Mouse (Mus musculus) kidney, adult 2 months (tissue): Measurements from ENCODE around the gene Hmgxb4. TPM values are rescaled to one million over a fixed set of nuclear protein-coding genes. Genes with fewer than 3 reads are reported as not detected.
A peak's percentile ranks its signal among the peaks of the same experiment; 100 is the strongest.

Source experiments
- DNase-seq: peaks from one replicate; pipeline ENCODE4 v3.0.0; 2021
- H3K27ac ChIP-seq: fragments of 200-500 bp; 2 replicates; pipeline ENCODE4 v1.5.1; 2012; ENCODE audit warnings: low read depth, low read length, control low read depth, inconsistent platforms; ENCODE audit not compliant: insufficient read depth
- H3K27me3 ChIP-seq: fragments of 200-500 bp; replicated peaks from 2 replicates; pipeline ENCODE4 v1.6.1; 2012; ENCODE audit warnings: mild to moderate bottlenecking, moderate library complexity, low read length, inconsistent platforms; ENCODE audit not compliant: control insufficient read depth, insufficient read depth
- H3K36me3 ChIP-seq: fragments of 200-500 bp; 2 replicates; pipeline ENCODE4 v1.6.1; 2012; ENCODE audit warnings: mild to moderate bottlenecking, moderate library complexity, low read length, inconsistent platforms; ENCODE audit not compliant: control insufficient read depth, insufficient read depth
- H3K4me1 ChIP-seq: fragments of 200-500 bp; 2 replicates; pipeline ENCODE4 v1.6.1; 2011; ENCODE audit warnings: low read length; ENCODE audit not compliant: control insufficient read depth, insufficient read depth
- H3K4me3 ChIP-seq: fragments of 200-500 bp; 2 replicates; pipeline ENCODE4 v1.5.1; 2011; ENCODE audit warnings: mild to moderate bottlenecking, low read depth, low read length, control low read depth; ENCODE audit not compliant: insufficient read depth
- CTCF ChIP-seq: fragments of 200-500 bp; conservative IDR thresholded peaks from 2 replicates; pipeline ENCODE4 v1.5.1; 2011; ENCODE audit warnings: low read depth, mild to moderate bottlenecking, control low read depth, low read length, moderate library complexity, mixed read lengths; ENCODE audit not compliant: insufficient read depth, insufficient read length
- POLR2A ChIP-seq: fragments of 200-500 bp; IDR thresholded peaks from one replicate; pipeline ENCODE4 v1.6.1; 2011; ENCODE audit warnings: low read depth, low read length, control low read depth
- WGBS: fragments of 180-500 bp; shearing (Covaris S2); methylation state at CpG from one replicate; pipeline ENCODE4 v1.1.7; 2018; 5-methylcytosine and 5-hydroxymethylcytosine counted together
- polyA plus RNA-seq: library from polyadenylated mRNA; depleted of rRNA; stranded (reverse); fragments of >200 nt; gene quantifications from 2 replicates; pipeline ENCODE4 v1.2.3, GENCODE M21; 2012; rRNA removed

Hmgxb4 gene
- polyA plus RNA-seq, 1 experiment = 13.3 TPM

GRCm38 (mm10) chr8:75071627-75072346 is 78.6 kb downstream of the Hmgxb4 start:
- DNase-seq = peak; percentile 91
- Histone ChIP-seq H3K36me3 (no peaks in the 10 kb centered on the region), H3K4me3 (no peak overlapping the region), H3K27ac (no peak overlapping the region), H3K27me3 (no peaks in the 10 kb centered on the region), H3K4me1 (no peaks in the 10 kb centered on the region; the same call in 1 of the 2 replicates)
- 24% methylated on average over 4 of the region's 4 CpGs for WGBS
- TF ChIP-seq CTCF (peak; percentile 98), POLR2A (no peak)

GRCm38 (mm10) chr8:75074876-75075275 is 81.7 kb downstream of the Hmgxb4 start:
- H3K27me3 ChIP-seq = no peaks in the 10 kb centered on the region
- 82% methylated on average over 1 of the region's 1 CpGs for WGBS
- TF ChIP-seq POLR2A = no peak

GRCm38 (mm10) chr8:75078215-75078614 is 85.1 kb downstream of the Hmgxb4 start:
- DNase-seq = no peak
- no peaks in the 10 kb centered on the region for H3K36me3 ChIP-seq
- TF ChIP-seq CTCF = no peak
- TF ChIP-seq POLR2A = no peak
- H3K27ac ChIP-seq = no peak overlapping the region
- WGBS = 82% methylated on average over 1 of the region's 1 CpGs
- 0 out of 2 replicates have a peak, but pooled peaks cover under 1% of the 10 kb centered on the region for H3K4me1 ChIP-seq
- no peak overlapping the region for H3K4me3 ChIP-seq
- H3K27me3 ChIP-seq = no peaks in the 10 kb centered on the region

More at GRCm38 (mm10) chr8:75074876-75075275, 81.7 kb downstream of the Hmgxb4 start:
- Histone ChIP-seq H3K4me1 (no peaks in the 10 kb centered on the region; the same call in 1 of the 2 replicates), H3K27ac (no peak overlapping the region), H3K36me3 (no peaks in the 10 kb centered on the region), H3K4me3 (no peak overlapping the region)
- no peak for DNase-seq

- Histone ChIP-seq H3K27ac (no peak overlapping the region), H3K4me3 (no peak overlapping the region), H3K27me3 (no peaks in the 10 kb centered on the region), H3K4me1 (0 out of 2 replicates have a peak, but pooled peaks cover 6% of the 10 kb centered on the region), H3K36me3 (no peaks in the 10 kb centered on the region)
- TF ChIP-seq POLR2A (no peak), CTCF (no peak)
- DNase-seq = no peak
- 96% methylated on average over 9 of the region's 9 CpGs for WGBS
These were observed 85.7 kb downstream of the Hmgxb4 start for GRCm38 (mm10) chr8:75078851-75079250.

Other genes starting within 250 kb of the Hmgxb4 start
- not detected in 2 replicates for gene Isx, start 120.2 kb upstream of the Hmgxb4 start, polyA plus RNA-seq
- 84.8 and 89.1 TPM in 2 replicates for gene Tom1, start 40.3 kb downstream of the Hmgxb4 start, polyA plus RNA-seq
- 22.5 and 25.7 TPM in 2 replicates for gene Hmox1, start 100.3 kb downstream of the Hmgxb4 start, polyA plus RNA-seq
- 5.7 and 6.0 TPM in 2 replicates for gene Mcm5, start 116.2 kb downstream of the Hmgxb4 start, polyA plus RNA-seq
- gene Rasd2, start 220.6 kb downstream of the Hmgxb4 start, polyA plus RNA-seq = 3.7 and 4.0 TPM in 2 replicates